Mouse (Mus musculus) cerebellum, postnatal 36 days (tissue): ENCODE measurements around the gene Pyroxd1.
"Not testable (repeated sequence)": the region's sequence is repeated elsewhere in the genome, so short reads cannot be mapped to it uniquely, and the experiment has no call there.

ENCODE experiments used
- DNase-seq, 2 experiments: peaks; one replicate each; pipeline ENCODE4 v3.0.0; 2021 to 2022; ENCODE audit warnings: mixed read lengths in 2 of 2

The Pyroxd1 gene

GRCm38 (mm10) chr6:142345440-142346038 lies at the start of gene Pyroxd1:
Gene Pyroxd1, plus strand, starts transcription at chr6:142345654.
- DNase-seq: peak; percentile 84 to 87

GRCm38 (mm10) chr6:142298098-142298497 lies 47.4 kb upstream of the Pyroxd1 start, which contains the start of gene Iapp:
Gene Iapp, plus strand, starts transcription at chr6:142298423.
- no peak for DNase-seq

- no peak for DNase-seq
Observed at GRCm38 (mm10) chr6:142305076-142305475, 40.4 kb upstream of the Pyroxd1 start.

- no peak for DNase-seq
Observed at GRCm38 (mm10) chr6:142314285-142314684, 31.2 kb upstream of the Pyroxd1 start.

- DNase-seq: no peak
Observed at GRCm38 (mm10) chr6:142317106-142317505, 28.3 kb upstream of the Pyroxd1 start.

GRCm38 (mm10) chr6:142322881-142323280 lies 22.6 kb upstream of the Pyroxd1 start, which contains the start of gene Slco1a5:
Gene Slco1a5, minus strand, starts transcription at chr6:142322981.
- no peak for DNase-seq

- DNase-seq: no peak
Observed at GRCm38 (mm10) chr6:142326598-142326997, 18.9 kb upstream of the Pyroxd1 start.

GRCm38 (mm10) chr6:142329201-142329600 lies 16.3 kb upstream of the Pyroxd1 start:
- DNase-seq: no peak

GRCm38 (mm10) chr6:142338961-142339360 lies 6.5 kb upstream of the Pyroxd1 start:
- DNase-seq: no peak

- no peak for DNase-seq
Observed at GRCm38 (mm10) chr6:142339576-142339975, 5.9 kb upstream of the Pyroxd1 start.

- DNase-seq: peak; percentile 13 to 52
Observed at GRCm38 (mm10) chr6:142343561-142343960, 1.9 kb upstream of the Pyroxd1 start.

- peak in 1 of 2 experiments; percentile 7 for DNase-seq
Observed at GRCm38 (mm10) chr6:142346181-142347110, 992 bp downstream of the Pyroxd1 start.

- DNase-seq: no peak
Observed at GRCm38 (mm10) chr6:142347431-142348385, 2.3 kb downstream of the Pyroxd1 start.

- DNase-seq: not testable (repeated sequence)
Observed at GRCm38 (mm10) chr6:142352099-142352498, 6.6 kb downstream of the Pyroxd1 start.

- DNase-seq: no peak
Observed at GRCm38 (mm10) chr6:142357106-142357505, 11.7 kb downstream of the Pyroxd1 start.

- no peak for DNase-seq
Observed at GRCm38 (mm10) chr6:142362036-142362435, 16.6 kb downstream of the Pyroxd1 start.

- DNase-seq: no peak
Observed at GRCm38 (mm10) chr6:142363019-142363576, 17.6 kb downstream of the Pyroxd1 start.

- DNase-seq: no peak
Observed at GRCm38 (mm10) chr6:142365742-142366472, 20.5 kb downstream of the Pyroxd1 start.

GRCm38 (mm10) chr6:142366473-142367018 lies 21.1 kb downstream of the Pyroxd1 start:
- no peak for DNase-seq

- no peak for DNase-seq
Observed at GRCm38 (mm10) chr6:142367565-142367964, 22.1 kb downstream of the Pyroxd1 start.

- no peak for DNase-seq
Observed at GRCm38 (mm10) chr6:142369568-142369967, 24.1 kb downstream of the Pyroxd1 start.
